Mouse (Mus musculus) MEL (cell line): ENCODE measurements around the gene Ndufa13. TPM values are rescaled to one million over a fixed set of nuclear protein-coding genes. Genes with fewer than 3 reads are reported as not detected.
A peak's percentile ranks its signal among the peaks of the same experiment; 100 is the strongest.

Experiments used
- DNase-seq: peaks from one replicate; pipeline ENCODE4 v3.0.0; 2011; ENCODE audit warnings: low read depth, low spot score
- H3K27ac ChIP-seq: 2 replicates; pipeline ENCODE4 v1.5.1; 2012; ENCODE audit warnings: low read depth, mild to moderate bottlenecking, control low read depth, low read length, moderate library complexity; ENCODE audit not compliant: control insufficient read depth
- H3K27me3 ChIP-seq, 2 experiments: fragments of 150-350 bp in 1 of 2; sonication (generic) in 1 of 2; 2 replicates each; pipeline ENCODE4 v1.6.1; 2012; ENCODE audit warnings: low read length in 2 of 2, mild to moderate bottlenecking in 2 of 2, improper control_type of control experiment in 1 of 2, moderate library complexity in 1 of 2; ENCODE audit not compliant: insufficient read depth in 2 of 2, control insufficient read depth in 1 of 2
- H3K36me3 ChIP-seq, 2 experiments: 2 replicates each; pipeline ENCODE4 v1.6.1; 2012 to 2014; ENCODE audit warnings: low read length in 2 of 2, improper control_type of control experiment in 1 of 2, inconsistent platforms in 1 of 2, mild to moderate bottlenecking in 1 of 2; ENCODE audit not compliant: insufficient read depth in 2 of 2, control insufficient read depth in 1 of 2
- H3K4me1 ChIP-seq, 2 experiments: fragments of 150-350 bp in 1 of 2; sonication (generic) in 1 of 2; 2 replicates each; pipeline ENCODE4 v1.6.1; 2012; ENCODE audit warnings: low read length in 2 of 2, improper control_type of control experiment in 1 of 2, mild to moderate bottlenecking in 1 of 2; ENCODE audit not compliant: insufficient read depth in 2 of 2, control insufficient read depth in 1 of 2
- H3K4me3 ChIP-seq, 2 experiments: fragments of 150-350 bp in 1 of 2; sonication (generic) in 1 of 2; 2 replicates each; pipeline ENCODE4 v1.5.1; 2012; ENCODE audit warnings: low read depth in 2 of 2, low read length in 2 of 2, mild to moderate bottlenecking in 2 of 2, moderate library complexity in 2 of 2, control low read depth in 1 of 2, improper control_type of control experiment in 1 of 2; ENCODE audit not compliant: control insufficient read depth in 1 of 2, insufficient read depth in 1 of 2
- H3K79me2 ChIP-seq: 2 replicates; pipeline ENCODE4 v1.6.1; 2012; ENCODE audit warnings: mild to moderate bottlenecking, low read length, moderate library complexity; ENCODE audit not compliant: control insufficient read depth, poor library complexity, insufficient read depth
- H3K9ac ChIP-seq: 2 replicates; pipeline ENCODE4 v1.6.1; 2012; ENCODE audit warnings: low read depth, mild to moderate bottlenecking, control low read depth, low read length, moderate library complexity; ENCODE audit not compliant: control insufficient read depth, poor library complexity, severe bottlenecking
- H3K9me3 ChIP-seq: fragments of 150-350 bp; sonication (generic); replicated peaks from 2 replicates; pipeline ENCODE4 v1.6.1; 2012; ENCODE audit warnings: mild to moderate bottlenecking, low read length, improper control_type of control experiment, moderate library complexity; ENCODE audit not compliant: insufficient read depth
- BHLHE40 ChIP-seq: IDR thresholded peaks from 2 replicates; pipeline ENCODE4 v1.6.1; 2012; ENCODE audit warnings: low read depth, mild to moderate bottlenecking, inconsistent platforms, low read length, improper control_type of control experiment, borderline replicate concordance
- CHD1 ChIP-seq: IDR thresholded peaks from 2 replicates; pipeline ENCODE4 v1.6.1; 2012; ENCODE audit warnings: low read depth, mild to moderate bottlenecking, inconsistent platforms, low read length, improper control_type of control experiment
- CTCF ChIP-seq, 3 experiments: IDR thresholded peaks in 2 of 3; conservative IDR thresholded peaks in 1 of 3; 2 replicates each; pipeline ENCODE4 v1.5.1; 2011 to 2012; ENCODE audit warnings: low read length in 3 of 3, low read depth in 2 of 3, mild to moderate bottlenecking in 2 of 3, improper control_type of control experiment in 1 of 3, inconsistent platforms in 1 of 3, mixed read lengths in 1 of 3, moderate library complexity in 1 of 3; ENCODE audit not compliant: control insufficient read depth in 1 of 3, insufficient read depth in 1 of 3, poor library complexity in 1 of 3, severe bottlenecking in 1 of 3
- ELF1 ChIP-seq: IDR thresholded peaks from 2 replicates; pipeline ENCODE4 v1.6.1; 2014; ENCODE audit warnings: low read depth, mild to moderate bottlenecking, inconsistent platforms, low read length, improper control_type of control experiment, moderate library complexity
- EP300 ChIP-seq, 2 experiments: IDR thresholded peaks; 2 replicates each; pipeline ENCODE4 v1.6.1; 2011; ENCODE audit warnings: improper control_type of control experiment in 2 of 2, low read length in 2 of 2, low read depth in 1 of 2, mild to moderate bottlenecking in 1 of 2
- ETS1 ChIP-seq: IDR thresholded peaks from 2 replicates; pipeline ENCODE4 v1.6.1; 2012; ENCODE audit warnings: low read depth, mild to moderate bottlenecking, inconsistent platforms, low read length, improper control_type of control experiment, moderate library complexity
- HCFC1 ChIP-seq: IDR thresholded peaks from 2 replicates; pipeline ENCODE4 v1.6.1; 2012; ENCODE audit warnings: low read depth, mild to moderate bottlenecking, inconsistent platforms, low read length, improper control_type of control experiment, moderate library complexity
- JUND ChIP-seq: IDR thresholded peaks from 2 replicates; pipeline ENCODE4 v1.6.1; 2011; ENCODE audit warnings: low read depth, mild to moderate bottlenecking, improper control_type of control experiment, low read length
- KAT2A ChIP-seq: conservative IDR thresholded peaks from 2 replicates; pipeline ENCODE4 v1.6.1; 2012; ENCODE audit warnings: low read depth, low read length, improper control_type of control experiment, inconsistent platforms
- MAFK ChIP-seq: IDR thresholded peaks from 2 replicates; pipeline ENCODE4 v1.6.1; 2011; ENCODE audit warnings: low read depth, mild to moderate bottlenecking, low read length, improper control_type of control experiment, borderline replicate concordance
- MAZ ChIP-seq: IDR thresholded peaks from 2 replicates; pipeline ENCODE4 v1.6.1; 2012; ENCODE audit warnings: low read depth, mild to moderate bottlenecking, inconsistent platforms, low read length, improper control_type of control experiment
- MXI1 ChIP-seq: IDR thresholded peaks from 2 replicates; pipeline ENCODE4 v1.6.1; 2011; ENCODE audit warnings: mild to moderate bottlenecking, low read depth, low read length, improper control_type of control experiment
- MYB ChIP-seq: IDR thresholded peaks from 2 replicates; pipeline ENCODE4 v1.6.1; 2011; ENCODE audit warnings: mild to moderate bottlenecking, low read depth, low read length, improper control_type of control experiment
- MYC ChIP-seq: IDR thresholded peaks from 2 replicates; pipeline ENCODE4 v1.6.1; 2011; ENCODE audit warnings: low read depth, mild to moderate bottlenecking, low read length, improper control_type of control experiment, moderate library complexity
- NELFE ChIP-seq: IDR thresholded peaks from 2 replicates; pipeline ENCODE4 v1.6.1; 2011; ENCODE audit warnings: low read depth, low read length, improper control_type of control experiment
- POLR2AphosphoS2 ChIP-seq: IDR thresholded peaks from 2 replicates; pipeline ENCODE4 v1.6.1; 2011; ENCODE audit warnings: low read length, improper control_type of control experiment
- RAD21 ChIP-seq: IDR thresholded peaks from 2 replicates; pipeline ENCODE4 v1.6.1; 2011; ENCODE audit warnings: mild to moderate bottlenecking, low read depth, low read length, improper control_type of control experiment
- RCOR1 ChIP-seq: IDR thresholded peaks from 2 replicates; pipeline ENCODE4 v1.6.1; 2012; ENCODE audit warnings: low read depth, mild to moderate bottlenecking, inconsistent platforms, low read length, improper control_type of control experiment
- UBTF ChIP-seq: IDR thresholded peaks from 2 replicates; pipeline ENCODE4 v1.6.1; 2012; ENCODE audit warnings: low read depth, mild to moderate bottlenecking, inconsistent platforms, low read length, improper control_type of control experiment, moderate library complexity, borderline replicate concordance; ENCODE audit not compliant: insufficient read depth
- USF1 ChIP-seq: IDR thresholded peaks from 2 replicates; pipeline ENCODE4 v1.6.1; 2014; ENCODE audit warnings: low read depth, mild to moderate bottlenecking, inconsistent platforms, low read length, improper control_type of control experiment, moderate library complexity
- ZC3H11A ChIP-seq: IDR thresholded peaks from 2 replicates; pipeline ENCODE4 v1.6.1; 2012; ENCODE audit warnings: low read depth, mild to moderate bottlenecking, inconsistent platforms, low read length, improper control_type of control experiment
- ZKSCAN1 ChIP-seq: IDR thresholded peaks from 2 replicates; pipeline ENCODE4 v1.6.1; 2012; ENCODE audit warnings: low read depth, mild to moderate bottlenecking, inconsistent platforms, low read length, improper control_type of control experiment, moderate library complexity
- ZMIZ1 ChIP-seq: IDR thresholded peaks from 2 replicates; pipeline ENCODE4 v1.6.1; 2012; ENCODE audit warnings: low read depth, mild to moderate bottlenecking, inconsistent platforms, low read length, improper control_type of control experiment, moderate library complexity
- ZNF384 ChIP-seq: IDR thresholded peaks from 2 replicates; pipeline ENCODE4 v1.6.1; 2012; ENCODE audit warnings: low read depth, mild to moderate bottlenecking, inconsistent platforms, low read length, improper control_type of control experiment
- polyA plus RNA-seq, 2 experiments: library from polyadenylated mRNA; stranded (reverse) in 1 of 2; unstranded in 1 of 2; fragments of >175 nt in 1 of 2; fragments of >200 nt in 1 of 2; gene quantifications; 2 replicates each; pipeline versions ENCODE4 v1.2.1 to v1.2.4; 2012; ENCODE audit warnings: low replicate concordance in 2 of 2, low read depth in 1 of 2; ENCODE audit not compliant: insufficient read length in 2 of 2, insufficient read depth in 1 of 2, missing spikeins in 1 of 2
- total RNA-seq: library from RNA; depleted of rRNA; stranded (reverse); fragments of 300-350 nt; gene quantifications from 2 replicates; pipeline ENCODE4 v1.2.3, GENCODE M21; 2012

Gene Ndufa13
- total and polyA plus RNA-seq, 3 experiments = 97.7 to 114 TPM; not detected in 1

- peaks cover 31% of the 10 kb centered on the region for H3K79me2 ChIP-seq
- H3K27ac ChIP-seq = no peak overlapping the region
- no peak for TF ChIP-seq UBTF
- no peak for TF ChIP-seq ELF1
- TF ChIP-seq ZMIZ1 = no peak
- no peak for TF ChIP-seq ETS1
- no peak for TF ChIP-seq USF1
- no peak for TF ChIP-seq NELFE
- no peak for TF ChIP-seq HCFC1
- peak in 1 of 3 experiments; percentile 9; a peak in 1 of 6 replicates for TF ChIP-seq CTCF (IDR thresholded peaks at IDR 0.05 in 2 of 3, conservative IDR thresholded peaks at IDR 0.05 in 1 of 3; ENCODE audit: control insufficient read depth in 1 of 3, insufficient read depth in 1 of 3, low read depth in 2 of 3, low read length in 3 of 3, poor library complexity in 1 of 3, severe bottlenecking in 1 of 3)
- no peak for TF ChIP-seq EP300 (IDR thresholded peaks at IDR 0.05; ENCODE audit: low read depth in 1 of 2, low read length in 2 of 2)
- 0 out of 2 replicates have a peak, but pooled peaks have one; percentile 12 for TF ChIP-seq RCOR1
- H3K4me3 ChIP-seq = no peak overlapping the region
- H3K4me1 ChIP-seq = peaks cover 0 to 10% of the 10 kb centered on the region in 2 experiments; a peak in 2 of 4 replicates
- no peaks in the 10 kb centered on the region for H3K27me3 ChIP-seq
- H3K9ac ChIP-seq = no peak overlapping the region
- H3K36me3 ChIP-seq = peaks cover 9 to 13% of the 10 kb centered on the region in 2 experiments
- peak; percentile 25 for DNase-seq
- no peaks in the 10 kb centered on the region for H3K9me3 ChIP-seq
These were observed 36.1 kb upstream of the Ndufa13 start for GRCm38 (mm10) chr8:69938245-69938982.

GRCm38 (mm10) chr8:69937466-69937865 lies 35.1 kb upstream of the Ndufa13 start:
- Histone ChIP-seq H3K36me3 (peaks cover 8 to 13% of the 10 kb centered on the region in 2 experiments), H3K9ac (no peak overlapping the region), H3K27me3 (no peaks in the 10 kb centered on the region), H3K9me3 (no peaks in the 10 kb centered on the region), H3K27ac (no peak overlapping the region), H3K4me3 (no peak overlapping the region), H3K79me2 (peaks cover 25% of the 10 kb centered on the region), H3K4me1 (peaks cover 0 to 10% of the 10 kb centered on the region in 2 experiments; a peak in 2 of 4 replicates)
- no peak for DNase-seq
- TF ChIP-seq MYC = no peak
- TF ChIP-seq MXI1 = no peak
- no peak for TF ChIP-seq JUND
- no peak for TF ChIP-seq ZKSCAN1
- TF ChIP-seq ZC3H11A = no peak
- no peak for TF ChIP-seq CTCF (IDR thresholded peaks at IDR 0.05 in 2 of 3, conservative IDR thresholded peaks at IDR 0.05 in 1 of 3; ENCODE audit: control insufficient read depth in 1 of 3, insufficient read depth in 1 of 3, low read depth in 2 of 3, low read length in 3 of 3, poor library complexity in 1 of 3, severe bottlenecking in 1 of 3)
- TF ChIP-seq KAT2A = no peak
- TF ChIP-seq BHLHE40 = no peak
- no peak for TF ChIP-seq MYB
- TF ChIP-seq CHD1 = no peak
- no peak for TF ChIP-seq ELF1
- TF ChIP-seq RAD21 = no peak
- no peak for TF ChIP-seq ZNF384
- no peak for TF ChIP-seq MAZ
- no peak for TF ChIP-seq UBTF
- no peak for TF ChIP-seq POLR2AphosphoS2
- no peak for TF ChIP-seq RCOR1
- TF ChIP-seq MAFK = no peak
